Mouse (Mus musculus): Measurements from ENCODE around the gene Mosmo. TPM values are rescaled to one million over a fixed set of nuclear protein-coding genes. Genes with fewer than 3 reads are reported as not detected.

The Mosmo gene
- polyA plus RNA-seq, 1 experiment from 2014 or later: 7.7 TPM

- 0% methylated on average over 1 of the region's 1 CpGs for WGBS
- Histone ChIP-seq H3K4me1 (ENCODE audit: control insufficient read depth, insufficient read depth, low read length) (no peaks in the 10 kb centered on the region), H3K36me3 (ENCODE audit: control insufficient read depth, insufficient read depth, low read length) (no peaks in the 10 kb centered on the region), H3K9me3 (replicated peaks; ENCODE audit: control insufficient read depth, low read length) (no peaks in the 10 kb centered on the region), H3K27ac (ENCODE audit: low read length) (no peak overlapping the region), H3K4me3 (replicated peaks; ENCODE audit: low read length) (no peak overlapping the region), H3K9ac (ENCODE audit: low read length) (no peak overlapping the region), H3K27me3 (ENCODE audit: control insufficient read depth, insufficient read depth, low read length) (no peaks in the 10 kb centered on the region), H3K4me2 (ENCODE audit: low read depth, low read length) (no peak overlapping the region)
- ATAC-seq (ENCODE audit: insufficient read depth, low FRiP score): no peak
Observed at GRCm38 (mm10) chr7:120767369-120767768, 90.0 kb downstream of the Mosmo start.

GRCm38 (mm10) chr7:120771389-120771788, 94.0 kb downstream of the Mosmo start:
- Histone ChIP-seq H3K36me3 (ENCODE audit: control insufficient read depth, insufficient read depth, low read length) (no peaks in the 10 kb centered on the region), H3K4me1 (ENCODE audit: control insufficient read depth, insufficient read depth, low read length) (no peaks in the 10 kb centered on the region), H3K27ac (ENCODE audit: low read length) (no peak overlapping the region), H3K4me2 (ENCODE audit: low read depth, low read length) (no peak overlapping the region), H3K9me3 (replicated peaks; ENCODE audit: control insufficient read depth, low read length) (no peaks in the 10 kb centered on the region), H3K4me3 (replicated peaks; ENCODE audit: low read length) (no peak overlapping the region), H3K9ac (ENCODE audit: low read length) (no peak overlapping the region), H3K27me3 (ENCODE audit: control insufficient read depth, insufficient read depth, low read length) (no peaks in the 10 kb centered on the region)
- 48% methylated on average over 1 of the region's 1 CpGs for WGBS
- no peak for ATAC-seq (ENCODE audit: insufficient read depth, low FRiP score)

GRCm38 (mm10) chr7:120778012-120778411, 100.6 kb downstream of the Mosmo start:
- Histone ChIP-seq H3K4me1 (ENCODE audit: control insufficient read depth, insufficient read depth, low read length) (no peaks in the 10 kb centered on the region), H3K36me3 (ENCODE audit: control insufficient read depth, insufficient read depth, low read length) (no peaks in the 10 kb centered on the region), H3K4me2 (ENCODE audit: low read depth, low read length) (no peak overlapping the region), H3K9me3 (replicated peaks; ENCODE audit: control insufficient read depth, low read length) (no peaks in the 10 kb centered on the region), H3K4me3 (replicated peaks; ENCODE audit: low read length) (no peak overlapping the region), H3K9ac (ENCODE audit: low read length) (no peak overlapping the region), H3K27ac (ENCODE audit: low read length) (no peak overlapping the region), H3K27me3 (ENCODE audit: control insufficient read depth, insufficient read depth, low read length) (no peaks in the 10 kb centered on the region)
- ATAC-seq (ENCODE audit: insufficient read depth, low FRiP score): no peak
- 47% methylated on average over 2 of the region's 2 CpGs for WGBS

Other genes with a start within 250 kb of the Mosmo start
- gene Uqcrc2, start 42.4 kb upstream of the Mosmo start, polyA plus RNA-seq (2015; fragmentation: Nextera tagmentation; extraction: Ambion mirVana): 204 and 235 TPM in 2 replicates
- 0.17 and 0.35 TPM in 2 replicates for gene Pdzd9, start 7.3 kb upstream of the Mosmo start, polyA plus RNA-seq (2015; fragmentation: Nextera tagmentation; extraction: Ambion mirVana)
- gene Vwa3a, start 61.7 kb downstream of the Mosmo start, polyA plus RNA-seq (2015; fragmentation: Nextera tagmentation; extraction: Ambion mirVana): 0.32 and 0.43 TPM in 2 replicates
- gene Gm5737, start 134.7 kb downstream of the Mosmo start, polyA plus RNA-seq (2015; fragmentation: Nextera tagmentation; extraction: Ambion mirVana): not detected in 2 replicates
- gene Eef2k, start 165.2 kb downstream of the Mosmo start, polyA plus RNA-seq (2015; fragmentation: Nextera tagmentation; extraction: Ambion mirVana): 76.0 and 80.6 TPM in 2 replicates
- gene Polr3e, start 240.1 kb downstream of the Mosmo start, polyA plus RNA-seq (2015; fragmentation: Nextera tagmentation; extraction: Ambion mirVana): 33.8 and 34.0 TPM in 2 replicates